Mouse (Mus musculus) neural tube, embryonic 14.5 days (tissue): ENCODE results near the gene Tnnt1. TPM values are rescaled to one million over a fixed set of nuclear protein-coding genes. Genes with fewer than 3 reads are reported as not detected.

Experiments
- ATAC-seq: fragments of 200-750 bp; cut with Nextera tagmentation; 2 replicates; pipeline ENCODE4 v1.8.0; 2017; ENCODE audit warnings: low read depth, mild to moderate bottlenecking, moderate TSS enrichment, moderate library complexity
- H3K27ac ChIP-seq: fragments of 300-500 bp; sonication (generic); 2 replicates; pipeline ENCODE4 v1.5.1; 2014; ENCODE audit warnings: low read depth, mild to moderate bottlenecking, control low read depth, low read length, moderate library complexity, mixed read lengths
- H3K27me3 ChIP-seq: fragments of 300-500 bp; sonication (generic); 2 replicates; pipeline ENCODE4 v1.6.1; 2014; ENCODE audit warnings: low read length; ENCODE audit not compliant: control insufficient read depth, insufficient read depth
- H3K36me3 ChIP-seq: fragments of 300-500 bp; sonication (generic); 2 replicates; pipeline ENCODE4 v1.6.1; 2014; ENCODE audit warnings: low read length, mixed read lengths; ENCODE audit not compliant: control insufficient read depth, insufficient read depth
- H3K4me1 ChIP-seq: fragments of 300-500 bp; sonication (generic); 2 replicates; pipeline ENCODE4 v1.6.1; 2014; ENCODE audit warnings: low read length; ENCODE audit not compliant: control insufficient read depth, insufficient read depth
- H3K4me2 ChIP-seq: fragments of 300-500 bp; sonication (generic); 2 replicates; pipeline ENCODE4 v1.6.1; 2014; ENCODE audit warnings: mild to moderate bottlenecking, low read depth, low read length, control low read depth
- H3K4me3 ChIP-seq: fragments of 300-500 bp; sonication (generic); 2 replicates; pipeline ENCODE4 v1.5.1; 2014; ENCODE audit warnings: low read depth, low read length, control low read depth, mixed read lengths
- H3K9ac ChIP-seq: fragments of 300-500 bp; sonication (generic); replicated peaks from 2 replicates; pipeline ENCODE4 v1.6.1; 2014; ENCODE audit warnings: low read depth, mild to moderate bottlenecking, control low read depth, low read length, mixed read lengths
- H3K9me3 ChIP-seq: fragments of 300-500 bp; sonication (generic); 2 replicates; pipeline ENCODE4 v1.6.1; 2016; ENCODE audit warnings: low read length; ENCODE audit not compliant: control insufficient read depth
- WGBS: fragments of 180-500 bp; shearing (Covaris S2); extraction: QIAGEN DNeasy Blood & Tissue Kit; methylation state at CpG from one replicate; pipeline ENCODE4 v1.1.7; 2014; 5-methylcytosine and 5-hydroxymethylcytosine counted together
- polyA plus RNA-seq: library from polyadenylated mRNA; unstranded; fragments of >200 nt; fragmentation: Nextera tagmentation; extraction: Ambion mirVana; gene quantifications from 2 replicates; pipeline ENCODE4 v1.2.1, GENCODE M21; 2014

Gene Tnnt1
- polyA plus RNA-seq, 1 experiment from 2014 or later: 4.9 TPM

- Histone ChIP-seq H3K4me3 (no peak overlapping the region), H3K27me3 (no peaks in the 10 kb centered on the region), H3K9ac (no peak overlapping the region), H3K27ac (no peak overlapping the region), H3K4me2 (no peak overlapping the region), H3K4me1 (peaks cover 2% of the 10 kb centered on the region; the same call in 1 of the 2 replicates), H3K9me3 (no peaks in the 10 kb centered on the region), H3K36me3 (peaks cover 20% of the 10 kb centered on the region; the same call in 1 of the 2 replicates)
- ATAC-seq: no peak
- 82% methylated on average over 13 of the region's 13 CpGs for WGBS
Observed at GRCm38 (mm10) chr7:4492284-4493224, 23.6 kb downstream of the Tnnt1 start.

- Histone ChIP-seq H3K4me2 (no peak overlapping the region), H3K4me3 (no peak overlapping the region), H3K9ac (no peak overlapping the region), H3K9me3 (no peaks in the 10 kb centered on the region), H3K4me1 (no peaks in the 10 kb centered on the region), H3K27ac (no peak overlapping the region), H3K27me3 (no peaks in the 10 kb centered on the region), H3K36me3 (peaks cover 19% of the 10 kb centered on the region; the same call in 1 of the 2 replicates)
- 88% methylated on average over 6 of the region's 6 CpGs for WGBS
- ATAC-seq: no peak
Observed at GRCm38 (mm10) chr7:4491308-4491707, 24.9 kb downstream of the Tnnt1 start.

DNA sequence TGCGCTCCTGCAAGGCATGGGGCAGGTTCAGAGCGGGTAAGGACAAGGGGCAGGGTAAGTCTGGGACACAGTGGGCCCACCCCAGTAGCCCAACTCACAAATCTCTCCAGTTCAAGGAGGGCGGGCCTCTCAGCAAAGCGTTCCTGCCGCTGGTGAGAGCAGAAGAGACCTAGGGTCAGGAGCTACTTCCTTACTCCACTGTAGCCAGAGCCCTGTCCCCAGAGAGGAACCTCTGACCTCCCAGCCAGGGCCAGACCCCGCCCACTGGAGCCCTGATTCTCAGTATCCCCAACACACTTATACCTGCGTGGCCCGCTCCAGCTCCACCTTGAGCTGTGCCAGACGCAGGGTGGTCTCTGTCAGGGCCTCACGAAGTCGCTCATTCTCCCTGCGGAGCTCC, 33.9 kb downstream of the Tnnt1 start:
- no peak for ATAC-seq
- no peak overlapping the region for H3K4me2 ChIP-seq
- H3K4me1 ChIP-seq: peaks cover 5% of the 10 kb centered on the region; the same call in 1 of the 2 replicates
- H3K36me3 ChIP-seq: peaks cover 36% of the 10 kb centered on the region
- no peaks in the 10 kb centered on the region for H3K27me3 ChIP-seq
- no peak overlapping the region for H3K4me3 ChIP-seq
- no peaks in the 10 kb centered on the region for H3K9me3 ChIP-seq
- H3K9ac ChIP-seq: no peak overlapping the region
- H3K27ac ChIP-seq: no peak overlapping the region
- WGBS: 90% methylated on average over 12 of the region's 12 CpGs

- WGBS: 35% methylated on average over 6 of the region's 6 CpGs
- Histone ChIP-seq H3K9ac (no peak overlapping the region), H3K4me3 (no peak overlapping the region)
Observed at GRCm38 (mm10) chr7:4479674-4480073, 36.5 kb downstream of the Tnnt1 start.

DNA sequence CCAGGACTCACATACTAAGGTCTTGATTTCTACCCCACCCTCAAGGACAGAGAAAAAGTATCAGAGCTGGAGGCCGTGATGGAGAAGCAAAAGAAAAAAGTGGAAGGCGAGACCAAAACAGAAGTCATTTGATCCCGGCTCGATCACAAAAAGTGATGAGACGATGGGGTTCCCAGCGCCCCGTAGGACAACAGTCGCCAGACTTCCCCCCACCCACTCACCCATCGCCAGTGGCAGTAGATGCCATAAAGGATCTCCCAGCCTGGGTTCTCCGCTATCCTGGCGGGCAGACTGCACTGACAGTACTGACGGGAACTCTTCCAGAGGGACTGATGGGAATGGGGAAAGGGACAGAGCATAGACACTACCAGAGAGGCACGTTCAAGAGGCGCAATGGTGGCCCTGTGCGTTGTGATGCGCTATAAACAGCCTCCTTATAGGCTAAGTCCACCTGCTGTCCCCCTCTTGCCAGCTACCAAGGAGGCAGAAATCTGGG, 37.3 kb downstream of the Tnnt1 start:
- H3K4me1 ChIP-seq: peaks cover 5% of the 10 kb centered on the region; the same call in 1 of the 2 replicates
- H3K4me3 ChIP-seq: peak overlapping the region; percentile 39
- peak overlapping the region; percentile 60; the same call in 1 of the 2 replicates for H3K27ac ChIP-seq
- peaks cover 21% of the 10 kb centered on the region for H3K36me3 ChIP-seq
- H3K27me3 ChIP-seq: 0 out of 2 replicates have a peak, but pooled peaks cover 4% of the 10 kb centered on the region
- H3K4me2 ChIP-seq: peak overlapping the region; percentile 56
- no peaks in the 10 kb centered on the region for H3K9me3 ChIP-seq
- ATAC-seq: peak; percentile 28
- 2% methylated on average over 16 of the region's 16 CpGs for WGBS
- H3K9ac ChIP-seq: peak overlapping the region; percentile 34

More at GRCm38 (mm10) chr7:4479674-4480073, 36.5 kb downstream of the Tnnt1 start:
- Histone ChIP-seq H3K27ac (no peak overlapping the region), H3K4me1 (peaks cover 5% of the 10 kb centered on the region; the same call in 1 of the 2 replicates), H3K27me3 (0 out of 2 replicates have a peak, but pooled peaks cover 3% of the 10 kb centered on the region), H3K36me3 (peaks cover 29% of the 10 kb centered on the region), H3K9me3 (no peaks in the 10 kb centered on the region), H3K4me2 (no peak overlapping the region)
- ATAC-seq: no peak

DNA sequence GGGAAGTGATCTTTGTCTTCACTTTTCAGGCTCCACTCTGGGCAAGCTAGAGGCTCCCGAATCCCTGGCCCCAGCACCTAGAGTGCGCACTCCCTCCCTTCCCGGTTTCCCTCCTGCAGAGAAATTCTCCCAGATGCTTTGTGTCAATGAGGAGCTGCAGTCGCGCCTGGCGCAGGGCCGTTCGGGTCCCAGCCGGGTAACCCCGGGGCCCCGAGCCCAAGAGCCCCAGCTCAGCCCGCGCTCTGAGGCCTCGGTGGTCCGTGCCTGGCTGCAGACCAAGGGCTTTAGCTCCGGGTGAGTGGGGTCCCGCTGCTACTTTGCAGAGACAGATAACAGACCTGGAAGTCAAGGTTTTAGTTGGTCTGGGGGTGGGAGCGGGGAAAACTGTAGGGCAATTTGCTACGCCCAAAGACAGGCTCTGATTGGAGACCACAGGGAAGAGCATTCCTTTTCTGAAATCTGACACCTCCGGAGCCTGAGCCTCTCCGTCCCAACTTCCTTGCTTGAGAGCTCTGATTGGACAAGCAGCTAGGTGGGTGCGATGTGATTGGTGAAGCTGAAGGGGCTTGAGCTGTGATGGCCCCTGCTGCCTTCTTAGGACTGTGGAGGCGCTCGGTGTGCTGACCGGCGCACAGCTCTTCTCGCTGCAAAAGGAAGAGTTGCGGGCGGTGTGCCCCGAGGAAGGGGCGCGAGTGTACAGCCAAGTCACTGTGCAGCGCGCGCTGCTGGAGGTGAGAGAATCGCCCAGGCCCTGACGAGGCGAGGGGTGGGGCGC, 38.0 kb downstream of the Tnnt1 start:
- peak; percentile 96 for ATAC-seq
- Histone ChIP-seq H3K4me2 (peak overlapping the region; percentile 56), H3K4me1 (peaks cover 5% of the 10 kb centered on the region; the same call in 1 of the 2 replicates), H3K9ac (peak overlapping the region; percentile 34), H3K27me3 (peaks cover 7% of the 10 kb centered on the region), H3K9me3 (no peaks in the 10 kb centered on the region), H3K36me3 (peaks cover 17% of the 10 kb centered on the region), H3K4me3 (peak overlapping the region; percentile 39), H3K27ac (peak overlapping the region; percentile 60; the same call in 1 of the 2 replicates)
- WGBS: 0% methylated on average over 38 of the region's 39 CpGs

DNA sequence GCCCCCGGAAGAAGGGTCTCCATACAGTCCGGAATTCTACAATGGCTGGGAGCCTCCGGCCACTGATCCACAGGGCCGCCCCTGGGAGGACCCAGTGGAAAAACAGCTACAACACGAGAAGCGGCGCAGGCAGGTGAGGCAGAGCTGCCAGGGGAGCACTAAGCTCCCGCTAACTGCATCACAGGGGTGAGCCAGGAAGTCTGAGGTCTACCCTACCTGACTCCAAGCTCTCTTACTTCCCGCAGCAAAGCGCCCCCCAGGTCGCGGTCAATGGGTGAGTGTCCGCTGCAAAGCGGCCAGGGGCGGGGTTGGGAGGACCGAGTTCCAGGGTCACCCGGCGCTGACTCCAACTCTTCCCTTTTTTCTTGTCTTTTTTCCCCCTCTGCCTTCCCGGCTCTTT, 42.2 kb downstream of the Tnnt1 start:
- Histone ChIP-seq H3K27ac (no peak overlapping the region), H3K9ac (no peak overlapping the region), H3K36me3 (no peaks in the 10 kb centered on the region), H3K27me3 (peaks cover 18% of the 10 kb centered on the region), H3K4me3 (no peak overlapping the region), H3K9me3 (no peaks in the 10 kb centered on the region), H3K4me1 (peaks cover 8% of the 10 kb centered on the region), H3K4me2 (no peak overlapping the region)
- WGBS: 11% methylated on average over 18 of the region's 19 CpGs
- ATAC-seq: no peak

DNA sequence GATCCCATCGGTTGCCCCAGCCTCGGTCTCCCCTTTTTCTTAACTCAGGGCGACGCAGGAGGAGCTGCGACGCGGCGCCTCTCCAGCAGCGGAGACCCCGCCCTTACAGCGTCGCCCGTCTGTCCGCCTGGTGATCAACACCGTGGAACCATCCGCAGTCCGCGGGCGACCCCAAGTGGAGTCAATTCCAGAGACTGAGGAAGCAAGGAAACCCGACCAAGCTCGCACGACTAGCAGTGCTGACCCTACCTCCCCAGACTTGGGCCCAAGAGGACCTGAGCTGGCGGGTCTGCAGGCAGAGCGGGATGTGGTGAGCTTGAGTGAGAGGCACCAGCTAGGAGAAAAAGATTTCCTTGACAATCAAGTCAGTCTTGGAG, 45.0 kb downstream of the Tnnt1 start:
- Histone ChIP-seq H3K9ac (peak overlapping the region; percentile 46), H3K4me3 (peak overlapping the region; percentile 39), H3K9me3 (no peaks in the 10 kb centered on the region), H3K27me3 (peaks cover 16% of the 10 kb centered on the region), H3K36me3 (no peaks in the 10 kb centered on the region), H3K4me2 (peak overlapping the region; percentile 79), H3K4me1 (peaks cover 6% of the 10 kb centered on the region; the same call in 1 of the 2 replicates), H3K27ac (no peak overlapping the region)
- peak; percentile 88 for ATAC-seq
- WGBS: 1% methylated on average over 24 of the region's 24 CpGs
